Mouse (Mus musculus): Measurements from ENCODE around the gene Ethe1.

Gene Ethe1

DNA sequence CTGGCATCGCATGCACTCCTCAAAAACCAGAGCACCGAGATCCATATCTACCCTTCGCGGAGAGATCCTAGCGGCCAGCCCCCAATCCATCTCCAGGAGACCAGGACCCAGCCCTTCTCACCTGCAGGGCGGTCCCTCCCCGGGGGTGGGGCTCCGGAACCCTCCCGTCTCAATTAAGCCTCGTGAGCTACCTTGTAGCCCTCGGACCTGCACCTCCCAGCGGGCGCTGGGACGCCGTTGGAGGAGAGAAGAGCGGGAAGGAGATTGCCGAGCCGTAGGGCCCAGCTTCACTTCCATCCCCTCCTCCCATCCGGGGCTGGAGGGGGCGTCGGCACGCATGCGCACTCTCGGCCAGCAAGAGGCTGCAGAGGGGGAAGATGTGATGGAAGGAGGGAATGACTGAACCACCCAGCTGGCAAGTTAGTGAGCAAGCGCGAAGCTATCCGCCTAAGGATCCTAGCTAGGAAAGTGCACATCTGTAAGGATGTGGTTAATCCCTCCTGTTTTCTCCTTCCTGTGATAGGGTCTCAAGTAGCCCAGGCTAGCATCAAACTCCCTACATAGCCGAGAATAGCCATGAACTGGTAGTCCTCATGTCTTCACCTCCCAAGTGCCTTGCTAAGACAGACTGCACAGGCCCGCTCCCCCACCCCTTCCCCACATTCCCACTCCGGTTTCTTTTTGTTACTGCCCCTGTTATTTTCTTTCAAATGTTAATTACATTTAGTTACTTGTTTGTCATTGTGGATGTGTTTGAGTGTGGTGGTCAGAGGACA lies at the start of gene Ethe1, which contains the start of gene Zfp575:
TSS of gene Ethe1 (plus strand) at position 214 of the 776 bp plus-strand sequence.
TSS of gene Zfp575 (minus strand) at position 312 of the 776 bp plus-strand sequence.
- DNase-seq (ENCODE audit: low read depth in 1 of 2, low spot score in 2 of 2) = no peak

- DNase-seq (ENCODE audit: low read depth in 1 of 2, low spot score in 2 of 2) = no peak
Measured at GRCm38 (mm10) chr7:24537591-24537990, 49.8 kb upstream of the Ethe1 start.

- DNase-seq (ENCODE audit: low read depth in 1 of 2, low spot score in 2 of 2) = no peak
Measured at GRCm38 (mm10) chr7:24538154-24538553, 49.2 kb upstream of the Ethe1 start.

DNA sequence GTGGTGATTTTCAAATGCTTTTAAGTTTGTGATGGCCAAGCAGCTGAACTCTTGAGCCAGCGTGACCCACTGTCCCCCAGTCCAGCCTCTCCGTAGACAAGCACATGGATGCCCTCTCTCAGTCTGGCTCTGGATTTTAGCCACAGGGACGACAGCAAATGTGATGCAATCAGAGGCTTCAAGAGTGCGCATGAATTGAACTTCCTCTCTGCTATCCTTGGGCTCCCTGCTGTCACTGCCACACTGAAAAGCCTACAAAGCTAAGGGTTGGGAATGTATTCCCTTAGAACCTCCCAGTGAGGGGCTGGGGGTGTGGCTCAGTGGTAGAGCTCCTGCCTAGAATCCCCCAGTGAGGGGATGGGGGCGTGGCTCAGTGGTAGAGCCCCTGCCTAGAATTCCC lies 48.6 kb upstream of the Ethe1 start:
- no peak for DNase-seq (ENCODE audit: low read depth in 1 of 2, low spot score in 2 of 2)

GRCm38 (mm10) chr7:24539686-24540085 lies 47.7 kb upstream of the Ethe1 start:
- no peak for DNase-seq (ENCODE audit: low read depth in 1 of 2, low spot score in 2 of 2)

- DNase-seq (ENCODE audit: low read depth in 1 of 2, low spot score in 2 of 2) = no peak
Measured at GRCm38 (mm10) chr7:24544506-24544905, 42.8 kb upstream of the Ethe1 start.

DNA sequence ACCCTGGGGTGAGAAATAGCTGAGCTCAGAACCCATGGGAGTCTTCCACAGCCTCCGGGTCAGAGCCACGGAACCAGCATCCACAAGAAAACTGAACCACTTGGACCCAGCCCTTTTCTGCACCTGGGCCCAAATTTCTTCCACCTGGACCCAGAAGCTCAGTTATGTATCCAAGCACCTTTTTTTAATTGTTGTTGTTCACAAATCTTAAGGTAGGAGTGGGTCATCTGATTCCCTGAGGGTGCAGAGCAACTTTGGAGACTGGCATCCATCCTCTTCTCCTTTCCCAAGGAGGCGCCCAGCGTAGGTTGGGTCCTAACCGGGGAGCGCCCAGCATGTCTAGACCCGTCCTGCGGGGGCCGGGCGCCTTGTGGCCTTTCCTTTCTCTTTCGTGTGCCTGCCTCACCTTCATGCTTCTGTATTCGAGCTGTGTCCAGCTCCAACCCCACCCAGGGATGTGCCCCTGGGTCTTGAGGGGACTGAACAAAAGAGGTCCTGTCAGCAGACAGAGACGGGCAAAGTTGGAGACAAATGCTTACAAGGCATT lies 41.2 kb upstream of the Ethe1 start, which contains the start of the genes Pinlyp and Xrcc1:
TSS of gene Pinlyp (minus strand) at position 51 of the 547 bp plus-strand sequence.
TSS of gene Xrcc1 (plus strand) at position 222 of the 547 bp plus-strand sequence.
- no peak for DNase-seq (ENCODE audit: low read depth in 1 of 2, low spot score in 2 of 2)

GRCm38 (mm10) chr7:24546634-24547389 lies 40.5 kb upstream of the Ethe1 start:
- DNase-seq (ENCODE audit: low read depth in 1 of 2, low spot score in 2 of 2) = peak; percentile 96 to 97

DNA sequence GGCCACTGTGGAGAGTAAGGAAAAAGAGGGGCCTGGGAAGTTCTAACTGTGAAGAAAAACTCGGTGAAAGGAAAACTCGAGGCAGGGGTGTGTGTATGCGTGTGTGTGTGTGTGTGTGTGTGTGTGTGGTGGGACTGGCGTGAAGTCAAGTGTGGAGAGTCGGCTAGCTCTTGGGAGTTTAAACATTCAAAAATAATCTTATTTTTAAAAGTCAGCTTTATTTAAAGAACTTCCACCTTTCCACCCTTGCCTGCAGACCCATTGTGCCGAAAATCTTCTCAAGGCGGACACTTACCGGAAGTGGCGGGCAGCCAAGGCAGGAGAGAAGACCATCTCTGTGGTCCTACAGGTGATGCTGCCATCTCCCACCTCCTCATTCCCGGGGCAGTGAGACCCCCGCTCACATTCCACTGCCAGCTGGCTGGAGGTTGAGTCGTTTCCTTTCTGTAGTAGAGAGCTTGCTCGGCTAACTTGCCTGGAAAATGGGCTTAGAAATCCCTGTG lies 39.8 kb upstream of the Ethe1 start:
- no peak for DNase-seq (ENCODE audit: low read depth in 1 of 2, low spot score in 2 of 2)

GRCm38 (mm10) chr7:24551985-24552759 lies 35.2 kb upstream of the Ethe1 start:
- no peak for DNase-seq (ENCODE audit: low read depth in 1 of 2, low spot score in 2 of 2)

DNA sequence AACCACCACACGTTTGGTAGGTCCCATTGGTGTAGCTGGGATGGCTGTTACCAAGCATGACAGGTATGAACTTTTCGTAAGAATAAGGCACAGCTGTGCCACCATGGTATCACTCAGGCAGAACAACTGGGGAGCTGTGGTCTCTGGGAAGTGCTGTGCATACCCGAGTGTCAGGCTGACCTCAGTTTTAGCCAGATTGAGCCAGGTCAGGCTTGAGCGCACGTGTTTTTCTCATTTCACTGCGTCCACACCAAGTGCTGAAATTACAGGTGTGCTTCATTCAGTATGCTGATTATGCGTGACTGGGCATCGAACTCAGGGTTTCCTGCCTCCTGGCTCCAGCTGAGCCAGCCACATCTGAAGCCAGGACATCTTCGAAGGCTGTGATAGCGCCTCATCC lies 31.6 kb upstream of the Ethe1 start:
- no peak for DNase-seq (ENCODE audit: low read depth in 1 of 2, low spot score in 2 of 2)

DNA sequence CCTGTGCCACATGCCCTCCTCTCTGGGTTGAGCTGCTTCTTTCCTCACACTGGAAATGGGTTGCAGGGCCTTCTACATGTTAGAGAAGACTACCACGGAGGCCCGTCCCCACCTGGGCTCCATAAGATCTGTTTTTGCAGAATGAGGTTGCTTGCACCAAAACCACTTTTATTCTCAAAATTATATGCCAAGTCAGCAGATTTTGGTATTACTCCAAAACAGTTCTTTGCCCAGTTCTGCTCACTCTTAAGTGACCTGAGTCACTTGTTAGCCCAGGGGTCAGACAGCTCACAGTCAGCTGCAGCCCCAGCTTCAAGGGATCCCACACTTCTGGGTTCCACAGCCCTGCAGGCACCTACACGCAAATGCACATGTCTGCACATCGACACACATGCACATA lies 25.9 kb upstream of the Ethe1 start:
- DNase-seq (ENCODE audit: low read depth in 1 of 2, low spot score in 2 of 2) = no peak

GRCm38 (mm10) chr7:24563191-24563836 lies 24.0 kb upstream of the Ethe1 start:
- DNase-seq (ENCODE audit: low read depth in 1 of 2, low spot score in 2 of 2) = no peak

DNA sequence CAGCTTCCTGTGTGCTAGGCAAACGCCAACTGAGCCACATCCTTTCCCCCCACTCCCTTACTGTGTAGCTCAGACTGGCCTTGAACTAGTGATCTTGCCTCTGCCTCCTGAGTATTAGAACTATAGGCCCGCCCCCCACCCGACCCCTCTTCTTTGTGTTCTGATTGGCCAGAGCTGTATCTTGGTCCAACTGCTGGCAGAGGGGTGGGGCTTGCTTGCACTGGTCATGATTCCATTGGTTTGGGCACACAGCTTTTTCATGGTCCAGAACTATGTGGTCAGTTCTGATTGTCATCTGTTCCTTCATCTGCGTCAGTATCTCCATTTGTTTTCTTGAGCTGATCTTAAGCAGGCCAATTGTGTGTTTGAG lies 23.5 kb upstream of the Ethe1 start:
- DNase-seq (ENCODE audit: low read depth in 1 of 2, low spot score in 2 of 2) = no peak

GRCm38 (mm10) chr7:24564607-24565265 lies 22.6 kb upstream of the Ethe1 start:
- DNase-seq (ENCODE audit: low read depth in 1 of 2, low spot score in 2 of 2) = peak; percentile 28 to 63

DNA sequence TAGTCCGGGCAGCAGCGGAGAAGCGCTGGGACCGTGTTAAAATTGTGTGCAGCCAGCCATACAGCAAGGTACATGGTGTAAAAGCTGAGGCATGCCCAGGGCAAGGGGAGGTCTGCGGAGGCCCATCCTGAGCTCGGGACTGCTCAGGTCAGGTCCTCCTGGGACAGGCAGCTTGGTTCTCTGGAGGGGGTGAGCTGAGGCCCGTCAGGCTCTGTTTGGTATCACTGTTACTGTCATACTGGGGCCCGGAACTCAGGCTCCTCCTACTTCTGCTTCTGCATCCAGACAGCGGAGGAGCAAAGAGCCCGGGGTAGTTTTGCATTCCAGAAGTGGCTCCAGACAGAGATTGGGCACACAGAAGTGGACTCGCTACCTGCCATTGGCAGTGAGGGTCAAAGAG lies 21.7 kb upstream of the Ethe1 start:
- no peak for DNase-seq (ENCODE audit: low read depth in 1 of 2, low spot score in 2 of 2)

DNA sequence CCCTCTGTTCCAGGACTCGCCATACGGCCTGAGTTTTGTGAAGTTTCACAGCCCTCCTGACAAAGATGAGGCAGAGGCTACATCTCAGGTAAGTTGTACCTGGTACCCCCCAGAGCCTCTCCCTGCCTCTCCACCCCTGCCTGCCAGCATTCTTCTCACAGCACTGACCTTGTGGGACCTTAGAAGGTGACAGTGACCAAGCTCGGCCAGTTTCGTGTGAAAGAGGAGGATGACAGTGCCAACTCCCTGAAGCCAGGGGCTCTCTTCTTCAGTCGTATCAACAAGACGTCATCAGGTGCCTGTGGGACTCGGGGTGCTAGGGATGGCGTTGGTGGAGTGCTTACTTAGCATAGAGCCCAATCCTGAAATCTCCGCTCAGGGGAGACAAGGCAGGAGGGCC lies 21.1 kb upstream of the Ethe1 start:
- DNase-seq (ENCODE audit: low read depth in 1 of 2, low spot score in 2 of 2) = no peak

GRCm38 (mm10) chr7:24568512-24568911 lies 18.8 kb upstream of the Ethe1 start:
- DNase-seq (ENCODE audit: low read depth in 1 of 2, low spot score in 2 of 2) = no peak

GRCm38 (mm10) chr7:24571071-24571470 lies 16.3 kb upstream of the Ethe1 start:
- no peak for DNase-seq (ENCODE audit: low read depth in 1 of 2, low spot score in 2 of 2)

DNA sequence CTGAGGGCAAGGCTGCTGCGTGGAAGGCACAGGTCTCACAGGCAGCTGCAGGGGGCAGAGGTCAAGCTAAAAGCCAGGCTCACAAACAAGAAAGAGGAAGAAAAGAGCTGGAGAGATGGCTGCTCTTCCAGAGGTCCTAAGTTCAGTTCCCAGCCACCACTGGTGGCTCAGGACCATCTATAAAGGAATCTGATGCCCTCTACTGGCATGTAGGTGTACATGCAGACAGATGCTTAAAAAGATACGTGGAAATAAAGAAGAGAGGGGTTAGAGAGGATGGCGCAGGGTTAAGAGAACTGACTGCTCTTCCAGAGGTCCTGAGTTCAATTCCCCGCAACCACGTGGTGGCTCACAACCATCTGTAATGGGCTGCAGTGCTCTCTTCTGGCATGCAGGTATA lies 14.9 kb upstream of the Ethe1 start:
- DNase-seq (ENCODE audit: low read depth in 1 of 2, low spot score in 2 of 2) = no peak

Measured in monocyte, adult 2 months (primary cell).